Mouse (Mus musculus) cerebellum, postnatal 25 days (tissue): ENCODE data around the gene Klf7.
"Not testable (repeated sequence)": the region's sequence is repeated elsewhere in the genome, so short reads cannot be mapped to it uniquely, and the experiment has no call there.

Source experiments
- DNase-seq, 2 experiments: peaks; one replicate each; pipeline ENCODE4 v3.0.0; 2021; ENCODE audit warnings: mixed read lengths in 2 of 2

Klf7 gene

GRCm38 (mm10) chr1:64121559-64122465 lies at the start of gene Klf7:
TSS of gene Klf7 (minus strand) at chr1:64122282.
- DNase-seq: peak; percentile 97

GRCm38 (mm10) chr1:64164526-64165062 lies 42.5 kb upstream of the Klf7 start:
- DNase-seq: peak; percentile 83 to 88

GRCm38 (mm10) chr1:64158766-64159165 lies 36.7 kb upstream of the Klf7 start:
- no peak for DNase-seq

- DNase-seq: no peak
Observed at GRCm38 (mm10) chr1:64149185-64149584, 27.1 kb upstream of the Klf7 start.

- no peak for DNase-seq
Observed at GRCm38 (mm10) chr1:64142691-64143445, 20.8 kb upstream of the Klf7 start.

- no peak for DNase-seq
Observed at GRCm38 (mm10) chr1:64134439-64134838, 12.4 kb upstream of the Klf7 start.

- no peak for DNase-seq
Observed at GRCm38 (mm10) chr1:64126822-64127221, 4.7 kb upstream of the Klf7 start.

- no peak for DNase-seq
Observed at GRCm38 (mm10) chr1:64122466-64122830, 366 bp upstream of the Klf7 start.

GRCm38 (mm10) chr1:64120811-64121515 lies 1.1 kb downstream of the Klf7 start:
- peak; percentile 68 to 80 for DNase-seq

GRCm38 (mm10) chr1:64120421-64120810 lies 1.7 kb downstream of the Klf7 start:
- peak; percentile 70 to 75 for DNase-seq

GRCm38 (mm10) chr1:64119851-64120250 lies 2.2 kb downstream of the Klf7 start:
- DNase-seq: peak; percentile 62 to 70

- DNase-seq: peak; percentile 67 to 75
Observed at GRCm38 (mm10) chr1:64119358-64119794, 2.7 kb downstream of the Klf7 start.

GRCm38 (mm10) chr1:64118285-64119170 lies 3.6 kb downstream of the Klf7 start:
- DNase-seq: peak; percentile 27 to 47

GRCm38 (mm10) chr1:64117478-64118284 lies 4.4 kb downstream of the Klf7 start:
- DNase-seq: peak; percentile 30 to 53

- DNase-seq: peak; percentile 44 to 54
Observed at GRCm38 (mm10) chr1:64116746-64117455, 5.2 kb downstream of the Klf7 start.

- no peak for DNase-seq
Observed at GRCm38 (mm10) chr1:64114579-64114978, 7.5 kb downstream of the Klf7 start.

- DNase-seq: not testable (repeated sequence)
Observed at GRCm38 (mm10) chr1:64108653-64109052, 13.4 kb downstream of the Klf7 start.

GRCm38 (mm10) chr1:64107526-64107925 lies 14.6 kb downstream of the Klf7 start:
- DNase-seq: no peak

- no peak for DNase-seq
Observed at GRCm38 (mm10) chr1:64106127-64106526, 16.0 kb downstream of the Klf7 start.

- no peak for DNase-seq
Observed at GRCm38 (mm10) chr1:64105181-64105646, 16.9 kb downstream of the Klf7 start.
